Mouse (Mus musculus) hindbrain, embryonic 15.5 days (tissue): ENCODE measurements around the gene Pam. TPM values are rescaled to one million over a fixed set of nuclear protein-coding genes. Genes with fewer than 3 reads are reported as not detected.

Source experiments
- ATAC-seq: fragments of 200-750 bp; cut with Nextera tagmentation; 2 replicates; pipeline ENCODE4 v1.8.0; 2017; ENCODE audit warnings: low read depth, moderate number of reproducible peaks, moderate TSS enrichment; ENCODE audit not compliant: low FRiP score
- H3K27ac ChIP-seq: fragments of 300-500 bp; sonication (generic); replicated peaks from 2 replicates; pipeline ENCODE4 v1.5.1; 2015; ENCODE audit warnings: mild to moderate bottlenecking, inconsistent platforms
- H3K27me3 ChIP-seq: fragments of 300-500 bp; sonication (generic); 2 replicates; pipeline ENCODE4 v1.6.1; 2015; ENCODE audit warnings: control low read depth, inconsistent platforms
- H3K36me3 ChIP-seq: fragments of 300-500 bp; sonication (generic); 2 replicates; pipeline ENCODE4 v1.6.1; 2015; ENCODE audit warnings: control low read depth, inconsistent platforms
- H3K4me1 ChIP-seq: fragments of 300-500 bp; sonication (generic); replicated peaks from 2 replicates; pipeline ENCODE4 v1.6.1; 2015; ENCODE audit warnings: control low read depth, inconsistent platforms
- H3K4me2 ChIP-seq: fragments of 300-500 bp; sonication (generic); 2 replicates; pipeline ENCODE4 v1.6.1; 2015; ENCODE audit warnings: moderate library complexity, mild to moderate bottlenecking, inconsistent platforms
- H3K4me3 ChIP-seq: fragments of 300-500 bp; sonication (generic); 2 replicates; pipeline ENCODE4 v1.5.1; 2015; ENCODE audit warnings: mild to moderate bottlenecking, inconsistent platforms
- H3K9ac ChIP-seq: fragments of 300-500 bp; sonication (generic); 2 replicates; pipeline ENCODE4 v1.6.1; 2015; ENCODE audit warnings: inconsistent platforms
- H3K9me3 ChIP-seq: fragments of 300-500 bp; sonication (generic); 2 replicates; pipeline ENCODE4 v1.6.1; 2016; ENCODE audit warnings: control low read depth, inconsistent platforms
- WGBS: fragments of 180-500 bp; shearing (Covaris S2); methylation state at CpG from one replicate; pipeline ENCODE4 v1.1.7; 2015; 5-methylcytosine and 5-hydroxymethylcytosine counted together
- polyA plus RNA-seq: library from polyadenylated mRNA; unstranded; fragments of >200 nt; fragmentation: Nextera tagmentation; extraction: Ambion mirVana; gene quantifications from 2 replicates; pipeline ENCODE4 v1.2.1, GENCODE M21; 2015

The Pam gene
- polyA plus RNA-seq, 1 experiment from 2014 or later, result 29.8 TPM

DNA sequence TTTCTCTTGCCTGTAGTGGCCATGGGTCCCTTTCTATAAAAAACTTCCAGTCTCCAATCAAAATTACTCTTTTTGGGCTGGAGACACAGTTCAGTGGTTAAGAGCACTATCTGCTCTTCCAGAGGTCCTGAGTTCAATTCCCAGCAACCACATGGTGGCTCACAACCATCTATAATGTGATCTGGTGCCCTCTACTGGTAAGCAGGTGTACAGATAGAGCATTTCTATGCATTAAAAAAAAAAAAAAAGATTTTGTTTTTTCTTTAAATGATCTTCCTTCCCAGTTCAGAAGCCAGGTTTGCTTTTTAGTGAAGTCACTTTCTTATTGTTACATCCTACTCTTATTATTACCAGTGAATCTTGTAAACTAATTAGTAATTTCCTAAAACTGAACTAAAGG, 218.4 kb downstream of the Pam start:
- Histone ChIP-seq H3K9me3 (no peaks in the 10 kb centered on the region), H3K4me2 (no peak overlapping the region), H3K27ac (no peak overlapping the region), H3K27me3 (no peaks in the 10 kb centered on the region), H3K36me3 (no peaks in the 10 kb centered on the region), H3K4me3 (no peak overlapping the region), H3K9ac (no peak overlapping the region), H3K4me1 (no peaks in the 10 kb centered on the region)
- no peak for ATAC-seq

DNA sequence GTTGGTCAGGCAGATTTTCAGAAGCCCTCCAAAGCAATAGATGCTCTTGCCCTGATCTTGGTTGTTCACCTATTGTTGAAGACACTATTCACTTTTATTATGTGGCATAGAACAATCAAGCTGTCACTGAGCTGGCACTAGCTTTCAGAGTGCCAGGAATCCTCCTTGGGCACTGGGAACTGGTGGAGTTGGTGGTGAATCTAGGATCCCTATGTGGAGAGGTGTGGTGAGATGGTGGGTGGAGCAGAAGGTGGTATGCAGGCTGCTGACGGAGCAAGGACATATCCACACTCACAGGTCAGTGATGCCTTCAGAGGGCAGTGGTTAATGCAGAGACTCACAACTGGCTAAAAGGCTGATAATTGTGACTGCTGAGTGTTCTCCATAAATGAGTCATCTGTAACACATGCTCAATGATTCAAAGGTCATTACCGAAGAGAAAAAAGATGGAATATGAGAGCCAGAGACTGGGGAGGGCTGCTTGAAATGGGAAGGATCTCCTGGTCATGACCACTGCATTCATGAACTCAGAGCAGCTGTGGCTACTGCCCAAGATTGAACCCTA, 221.9 kb downstream of the Pam start:
- Histone ChIP-seq H3K27me3 (no peaks in the 10 kb centered on the region), H3K4me2 (no peak overlapping the region), H3K4me3 (no peak overlapping the region), H3K4me1 (no peaks in the 10 kb centered on the region), H3K9me3 (no peaks in the 10 kb centered on the region), H3K9ac (no peak overlapping the region), H3K27ac (no peak overlapping the region), H3K36me3 (no peaks in the 10 kb centered on the region)
- no peak for ATAC-seq
- 92% methylated on average over 2 of the region's 2 CpGs for WGBS

DNA sequence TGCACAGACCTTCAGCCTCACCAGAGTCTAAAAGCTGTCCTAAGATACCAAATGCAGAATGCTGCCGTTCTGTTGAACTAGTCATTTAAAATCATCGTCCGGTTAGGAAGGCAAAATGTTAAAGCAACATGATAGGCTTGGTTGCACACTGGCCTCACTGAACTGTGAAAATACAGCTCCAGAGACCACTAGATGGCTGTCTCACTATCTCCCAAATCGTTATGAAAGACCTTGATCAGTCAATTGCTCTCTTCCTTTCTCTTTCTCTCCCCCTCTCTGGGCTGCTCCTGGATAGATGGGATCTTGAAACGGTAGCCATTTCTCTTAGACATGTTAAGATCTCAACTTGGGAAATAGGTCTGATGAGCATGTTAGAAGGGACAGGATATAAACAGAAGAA, 223.0 kb downstream of the Pam start:
- no peaks in the 10 kb centered on the region for H3K9me3 ChIP-seq
- H3K4me3 ChIP-seq, result no peak overlapping the region
- WGBS, result 41% methylated on average over 5 of the region's 5 CpGs
- ATAC-seq, result 0 out of 2 replicates have a peak, but pooled peaks have one; percentile 59
- no peak overlapping the region for H3K9ac ChIP-seq
- H3K4me1 ChIP-seq, result no peaks in the 10 kb centered on the region
- H3K27ac ChIP-seq, result peak overlapping the region; percentile 34
- H3K4me2 ChIP-seq, result no peak overlapping the region
- H3K27me3 ChIP-seq, result no peaks in the 10 kb centered on the region
- H3K36me3 ChIP-seq, result no peaks in the 10 kb centered on the region

DNA sequence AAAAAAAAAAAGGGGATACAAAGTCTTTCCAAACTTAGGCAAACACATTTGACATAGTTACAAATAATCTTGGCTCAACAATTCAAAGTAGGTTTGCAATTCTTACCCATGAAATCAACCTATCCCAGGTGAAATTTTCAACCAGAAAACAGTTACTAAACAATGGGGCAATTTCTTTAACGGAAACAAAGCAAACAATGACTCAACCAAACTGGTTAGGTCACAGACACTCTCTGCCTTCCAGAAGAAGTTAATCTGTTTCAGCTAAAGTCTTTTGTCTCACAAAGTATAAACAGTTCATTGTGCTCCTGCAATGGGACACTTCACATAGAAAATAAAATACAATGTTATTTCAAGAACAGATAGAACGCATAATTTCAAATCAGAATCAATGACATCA, 223.4 kb downstream of the Pam start:
- H3K27ac ChIP-seq, result no peak overlapping the region
- no peak overlapping the region for H3K4me3 ChIP-seq
- H3K27me3 ChIP-seq, result no peaks in the 10 kb centered on the region
- H3K36me3 ChIP-seq, result no peaks in the 10 kb centered on the region
- H3K4me1 ChIP-seq, result no peaks in the 10 kb centered on the region
- 79% methylated on average over 2 of the region's 2 CpGs for WGBS
- ATAC-seq, result no peak
- no peaks in the 10 kb centered on the region for H3K9me3 ChIP-seq
- no peak overlapping the region for H3K4me2 ChIP-seq
- no peak overlapping the region for H3K9ac ChIP-seq

DNA sequence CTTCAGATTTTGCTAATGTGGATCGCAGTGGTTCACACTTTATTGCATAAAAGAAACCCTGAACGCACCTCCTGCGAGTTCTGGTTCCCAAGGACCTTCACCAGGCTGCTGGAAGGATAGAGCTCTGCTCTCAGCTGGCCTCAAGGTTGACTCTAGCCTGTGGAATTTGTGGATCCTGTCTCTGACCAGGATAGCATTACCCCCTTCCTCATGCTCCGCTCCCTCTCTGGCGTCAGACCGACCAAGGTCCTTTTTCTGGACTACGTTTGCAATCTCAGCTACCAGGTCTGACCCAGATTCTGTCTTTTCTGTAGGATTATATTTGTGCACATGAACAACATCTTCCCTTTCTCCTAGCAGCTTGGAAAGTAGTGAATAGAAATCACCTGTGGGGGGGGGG, 231.3 kb downstream of the Pam start:
- no peaks in the 10 kb centered on the region for H3K9me3 ChIP-seq
- H3K4me3 ChIP-seq, result no peak overlapping the region
- no peak overlapping the region for H3K9ac ChIP-seq
- ATAC-seq, result no peak
- no peaks in the 10 kb centered on the region for H3K36me3 ChIP-seq
- H3K4me2 ChIP-seq, result no peak overlapping the region
- peaks cover 11% of the 10 kb centered on the region; the same call in 1 of the 2 replicates for H3K4me1 ChIP-seq
- no peak overlapping the region for H3K27ac ChIP-seq
- no peaks in the 10 kb centered on the region for H3K27me3 ChIP-seq
- WGBS, result 90% methylated on average over 7 of the region's 7 CpGs

DNA sequence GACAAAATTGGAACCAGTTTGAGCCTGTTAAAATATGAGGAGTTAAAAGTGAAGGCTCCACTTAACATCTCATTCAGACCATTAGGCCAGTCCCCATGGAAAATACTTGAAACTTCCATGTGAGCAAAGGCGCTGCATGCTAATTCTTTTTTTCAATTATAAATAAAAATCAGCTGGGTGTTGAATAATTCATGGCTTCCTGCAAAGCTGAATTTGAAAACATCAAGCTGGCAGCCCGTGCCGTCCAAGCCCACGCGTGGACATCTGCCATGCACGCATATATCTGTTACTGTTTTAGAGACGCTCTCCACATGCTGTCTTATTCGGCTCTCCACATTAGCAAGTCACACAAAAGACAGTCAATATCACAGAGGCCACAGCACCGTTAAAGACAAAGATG, 232.3 kb downstream of the Pam start:
- Histone ChIP-seq H3K4me3 (no peak overlapping the region), H3K9ac (no peak overlapping the region), H3K9me3 (no peaks in the 10 kb centered on the region), H3K27me3 (no peaks in the 10 kb centered on the region), H3K4me1 (peaks cover 11% of the 10 kb centered on the region; the same call in 1 of the 2 replicates), H3K36me3 (no peaks in the 10 kb centered on the region), H3K4me2 (peak overlapping the region; percentile 11; the same call in 1 of the 2 replicates), H3K27ac (peak overlapping the region; percentile 48)
- peak; percentile 79 for ATAC-seq
- WGBS, result 12% methylated on average over 9 of the region's 9 CpGs

DNA sequence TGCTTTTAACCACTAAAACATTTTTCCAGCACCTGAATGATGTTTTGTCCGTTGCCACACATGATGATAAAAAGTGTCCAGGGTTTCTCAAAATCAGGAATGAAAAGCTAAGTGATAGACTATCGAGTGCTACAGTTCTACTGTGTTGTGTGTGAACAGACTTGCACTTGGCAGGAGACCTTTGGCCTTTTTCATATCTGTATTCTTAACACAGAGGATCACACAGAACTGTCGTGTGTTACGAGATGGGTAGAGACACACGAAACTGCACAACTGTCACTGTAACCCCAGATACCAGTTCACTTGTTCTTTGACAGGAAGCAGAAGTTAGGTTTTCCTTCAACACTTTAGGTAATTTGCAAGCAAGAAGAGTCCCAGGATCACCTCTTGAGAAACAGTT, 232.7 kb downstream of the Pam start:
- H3K36me3 ChIP-seq, result no peaks in the 10 kb centered on the region
- no peak overlapping the region for H3K4me2 ChIP-seq
- no peaks in the 10 kb centered on the region for H3K9me3 ChIP-seq
- no peak overlapping the region for H3K9ac ChIP-seq
- H3K4me1 ChIP-seq, result peaks cover 11% of the 10 kb centered on the region; the same call in 1 of the 2 replicates
- ATAC-seq, result 0 out of 2 replicates have a peak, but pooled peaks have one; percentile 15
- 62% methylated on average over 5 of the region's 5 CpGs for WGBS
- H3K27me3 ChIP-seq, result no peaks in the 10 kb centered on the region
- 0 out of 2 replicates have a peak overlapping the region, but pooled peaks have one; percentile 48 for H3K27ac ChIP-seq
- H3K4me3 ChIP-seq, result no peak overlapping the region

DNA sequence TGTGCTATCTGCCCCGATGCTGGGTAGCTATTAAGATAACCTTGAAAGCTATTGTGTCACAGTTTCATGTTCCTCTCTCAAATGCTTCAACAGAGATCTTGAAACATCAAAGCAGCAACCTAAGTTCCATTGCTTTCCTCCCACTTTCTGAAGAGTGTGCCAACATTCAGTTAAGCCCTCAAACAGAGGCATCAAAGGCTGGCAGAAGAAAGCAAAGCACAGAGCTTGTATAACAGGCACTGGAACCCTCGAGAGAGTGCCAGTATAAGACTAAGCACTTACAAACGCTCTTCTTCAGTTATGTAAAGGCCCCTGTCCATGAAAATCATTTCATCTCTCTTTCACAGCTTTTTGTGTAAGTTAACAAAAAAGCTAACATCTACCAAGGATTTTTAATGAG, 241.2 kb downstream of the Pam start:
- Histone ChIP-seq H3K27me3 (no peaks in the 10 kb centered on the region), H3K27ac (no peak overlapping the region), H3K4me2 (no peak overlapping the region), H3K4me3 (no peak overlapping the region), H3K36me3 (no peaks in the 10 kb centered on the region), H3K9ac (no peak overlapping the region), H3K4me1 (no peaks in the 10 kb centered on the region), H3K9me3 (no peaks in the 10 kb centered on the region)
- WGBS, result 84% methylated on average over 3 of the region's 3 CpGs
- ATAC-seq, result no peak

DNA sequence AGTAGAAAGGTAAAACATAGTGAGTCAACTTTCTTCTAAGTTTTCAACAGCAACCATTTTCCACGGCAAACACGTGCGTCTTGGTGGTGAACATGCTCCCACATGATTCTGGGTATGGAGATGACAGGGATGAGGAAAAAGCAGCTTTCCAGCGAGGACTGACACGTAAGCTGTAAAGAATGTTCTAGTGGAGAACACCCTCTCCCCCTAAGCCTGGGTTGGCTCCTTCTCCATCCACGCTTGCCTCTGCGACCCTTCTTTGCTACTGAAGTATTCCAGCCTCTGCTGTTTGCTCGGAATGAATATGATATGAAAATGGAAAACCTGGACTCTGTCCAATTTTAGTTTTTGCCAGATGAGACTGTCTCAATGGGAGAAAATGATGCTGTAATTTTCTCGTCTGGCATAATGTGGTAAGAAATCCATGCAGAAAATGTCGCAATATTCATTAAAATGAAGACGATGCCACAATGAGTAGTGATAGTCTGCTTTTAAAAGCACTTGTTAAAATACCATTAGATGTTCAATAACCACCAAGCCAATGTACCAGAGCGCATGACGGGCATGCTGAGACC, 243.8 kb downstream of the Pam start:
- ATAC-seq, result no peak
- Histone ChIP-seq H3K4me1 (no peaks in the 10 kb centered on the region; the same call in 1 of the 2 replicates), H3K27ac (no peak overlapping the region), H3K4me2 (no peak overlapping the region), H3K27me3 (no peaks in the 10 kb centered on the region), H3K4me3 (no peak overlapping the region), H3K9me3 (no peaks in the 10 kb centered on the region), H3K36me3 (no peaks in the 10 kb centered on the region), H3K9ac (no peak overlapping the region)
- whole genome bisulfite sequencing, result 84% methylated on average over 13 of the region's 13 CpGs

DNA sequence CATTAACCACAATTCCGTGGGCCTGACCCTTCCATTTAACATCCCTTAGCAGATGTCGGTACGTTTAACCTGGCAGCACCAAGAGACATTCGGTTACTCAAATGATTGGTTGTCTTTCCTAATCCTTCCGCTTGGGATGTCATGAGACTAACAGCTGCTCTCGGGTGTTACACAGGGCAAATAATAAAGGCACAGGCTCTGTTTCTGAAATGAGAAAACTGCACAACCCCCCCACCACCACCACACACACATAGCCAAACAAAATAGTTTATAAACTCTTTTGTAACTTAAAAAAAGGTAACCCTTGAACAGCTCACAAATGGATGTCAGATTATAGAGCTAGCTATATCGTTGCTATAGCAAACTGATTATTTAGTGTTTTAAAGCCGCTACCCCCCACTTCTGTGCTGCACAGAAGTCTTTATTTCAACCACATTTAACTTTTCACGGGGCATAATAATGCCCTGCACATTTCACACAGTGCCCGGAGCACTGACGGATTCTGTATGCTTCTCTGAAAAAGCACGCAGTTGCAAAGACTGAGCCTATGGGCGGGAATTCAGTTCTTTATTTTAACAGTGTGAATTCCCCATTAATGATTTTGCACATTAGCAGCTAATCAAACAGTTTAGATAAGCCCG, 246.7 kb downstream of the Pam start:
- WGBS, result 16% methylated on average over 14 of the region's 14 CpGs
- Histone ChIP-seq H3K4me3 (no peak overlapping the region), H3K4me1 (no peaks in the 10 kb centered on the region; the same call in 1 of the 2 replicates), H3K4me2 (peak overlapping the region; percentile 11), H3K9ac (no peak overlapping the region), H3K36me3 (no peaks in the 10 kb centered on the region), H3K9me3 (no peaks in the 10 kb centered on the region), H3K27me3 (no peaks in the 10 kb centered on the region), H3K27ac (no peak overlapping the region)
- peak; percentile 52 for ATAC-seq

DNA sequence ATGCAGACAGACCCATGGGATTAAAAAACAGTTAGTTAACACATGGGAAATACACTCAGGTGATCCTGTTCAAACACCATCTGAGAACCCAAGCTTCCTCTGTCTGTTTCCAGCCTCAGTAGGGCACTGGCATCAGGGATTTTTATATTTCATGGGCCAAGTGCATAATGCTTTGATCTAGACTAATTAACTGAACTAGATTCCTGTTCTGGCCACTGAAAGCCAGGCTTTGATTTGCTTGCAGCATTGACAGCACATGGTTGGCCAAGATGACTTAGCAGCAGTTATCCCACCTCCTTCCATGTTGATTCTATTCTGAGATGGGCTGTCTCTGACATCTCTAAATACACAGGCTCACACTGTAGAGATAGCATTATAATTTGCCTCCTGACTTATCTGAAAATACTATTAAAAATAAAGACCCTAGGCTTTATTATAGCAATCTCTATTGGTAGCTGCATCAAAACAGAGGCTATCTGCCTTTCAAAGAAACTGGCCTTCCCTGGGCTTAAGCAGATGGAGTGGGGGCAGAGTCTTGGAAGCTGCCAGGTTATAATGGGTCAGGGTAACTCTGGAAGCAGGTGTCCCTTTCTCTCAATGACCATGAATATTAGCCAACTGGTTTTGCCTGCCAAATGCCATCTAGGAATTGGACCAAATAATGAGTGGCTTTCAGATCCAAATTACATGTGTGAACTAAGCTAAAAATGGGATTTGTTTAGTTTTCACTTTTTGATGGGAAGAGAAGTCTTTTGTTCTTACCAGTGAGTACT, 252.0 kb downstream of the Pam start:
- Histone ChIP-seq H3K4me3 (no peak overlapping the region), H3K9ac (no peak overlapping the region), H3K4me1 (no peaks in the 10 kb centered on the region; the same call in 1 of the 2 replicates), H3K4me2 (no peak overlapping the region), H3K36me3 (no peaks in the 10 kb centered on the region), H3K27me3 (no peaks in the 10 kb centered on the region), H3K27ac (no peak overlapping the region), H3K9me3 (no peaks in the 10 kb centered on the region)
- peak; percentile 74 for ATAC-seq

DNA sequence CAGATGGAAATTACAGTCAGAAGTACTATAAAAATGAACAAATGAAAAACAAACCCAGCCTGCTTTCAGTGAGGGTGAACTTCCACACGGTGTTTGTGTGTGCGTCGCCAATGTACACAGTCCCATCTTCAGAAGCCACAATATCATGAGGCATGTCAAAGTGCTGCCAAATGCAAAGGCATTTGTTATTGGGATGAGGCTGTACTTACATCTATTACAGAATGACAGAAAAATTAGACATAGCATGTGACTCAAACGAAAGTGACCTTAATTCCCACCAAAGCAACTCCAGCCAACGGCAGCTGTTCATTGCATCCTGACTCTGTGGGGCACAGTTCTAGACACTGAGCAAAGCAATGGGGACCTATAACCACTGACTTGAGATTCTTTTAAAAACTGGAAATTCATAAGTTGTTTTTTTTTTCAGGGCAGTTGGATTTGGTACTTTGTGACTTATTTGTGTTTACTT, 261.1 kb downstream of the Pam start:
- Histone ChIP-seq H3K9me3 (no peaks in the 10 kb centered on the region), H3K4me3 (no peak overlapping the region), H3K27ac (no peak overlapping the region), H3K9ac (no peak overlapping the region), H3K4me2 (no peak overlapping the region), H3K36me3 (peaks cover 4% of the 10 kb centered on the region; the same call in 1 of the 2 replicates), H3K27me3 (no peaks in the 10 kb centered on the region), H3K4me1 (0 out of 2 replicates have a peak, but pooled peaks cover 8% of the 10 kb centered on the region)
- 64% methylated on average over 5 of the region's 5 CpGs for WGBS
- no peak for ATAC-seq
